Mouse (Mus musculus) adrenal gland, postnatal 36 days (tissue): ENCODE measurements around the gene Tubd1. TPM values are rescaled to one million over a fixed set of nuclear protein-coding genes. Genes with fewer than 3 reads are reported as not detected.
A peak's percentile ranks its signal among the peaks of the same experiment; 100 is the strongest.

Source experiments
- DNase-seq, 2 experiments: peaks; one replicate each; pipeline ENCODE4 v3.0.0; 2021; ENCODE audit warnings: mixed read lengths in 1 of 2
- microRNA-seq: library from miRNA; unstranded; fragments of <30 nt; microRNA quantifications from one replicate; pipeline ENCODE4 v1.2.0, GENCODE M21; 2021
- total RNA-seq, 2 experiments: library from RNA; stranded (reverse); gene quantifications; 2 replicates each; pipeline ENCODE4 v1.2.3; 2021

Tubd1 gene
- total RNA-seq, 2 experiments from 2014 or later, result 8.8 to 9.3 TPM

DNA sequence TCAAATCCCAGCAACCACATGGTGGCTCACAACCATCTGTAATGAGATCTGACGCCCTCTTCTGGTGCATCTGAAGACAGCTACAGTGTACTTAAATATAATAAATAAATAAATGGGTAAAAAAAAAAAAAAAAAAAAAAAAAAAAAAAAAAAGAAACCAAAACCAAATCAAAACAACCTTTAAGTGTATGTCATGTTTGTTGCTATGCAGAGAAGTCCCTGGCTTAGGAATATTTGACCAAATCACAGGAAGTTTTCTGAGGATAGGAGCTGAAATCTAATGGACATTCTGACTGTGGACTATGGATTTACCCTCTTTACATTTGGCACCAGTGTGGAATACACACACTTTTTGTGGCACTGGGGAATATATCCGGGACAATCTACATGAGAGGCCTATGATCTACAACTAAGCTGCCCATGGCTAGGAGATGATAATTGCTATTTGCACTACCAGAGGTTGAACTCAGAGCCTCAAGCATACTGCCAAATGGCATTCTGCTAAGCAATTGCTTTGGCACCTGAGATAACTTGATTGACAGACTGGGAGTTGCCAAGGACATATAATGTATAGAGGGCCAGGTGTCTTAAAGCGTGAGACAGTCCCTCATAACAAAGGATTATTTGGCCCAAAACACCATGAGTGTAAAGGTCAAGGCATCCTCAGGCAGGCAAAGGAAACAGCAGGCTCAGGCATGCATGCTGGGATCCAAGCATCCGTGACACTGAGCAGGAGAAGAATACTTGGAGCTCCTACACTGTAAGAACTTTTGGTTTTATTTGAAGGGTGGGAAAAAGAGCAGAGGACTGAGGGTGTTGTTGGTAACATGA lies 54.8 kb downstream of the Tubd1 start:
- no peak for DNase-seq

DNA sequence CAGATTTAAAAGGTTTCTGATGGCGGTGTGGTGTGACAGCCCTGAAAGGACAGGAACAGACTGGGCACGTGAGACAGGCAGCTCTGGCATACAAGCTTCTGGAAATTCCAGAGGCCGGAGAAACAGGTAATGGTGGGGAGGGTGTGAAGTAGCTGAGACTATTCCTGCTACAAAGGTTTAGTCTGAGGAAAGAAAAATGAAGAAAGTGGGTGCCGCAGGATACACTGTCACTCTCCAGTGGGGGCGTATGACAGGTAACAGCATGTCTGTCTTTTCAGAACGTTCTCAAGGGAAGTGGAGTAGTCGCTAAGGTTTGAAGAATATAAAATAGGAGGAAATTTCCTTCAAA lies 55.4 kb downstream of the Tubd1 start:
- DNase-seq, result no peak

DNA sequence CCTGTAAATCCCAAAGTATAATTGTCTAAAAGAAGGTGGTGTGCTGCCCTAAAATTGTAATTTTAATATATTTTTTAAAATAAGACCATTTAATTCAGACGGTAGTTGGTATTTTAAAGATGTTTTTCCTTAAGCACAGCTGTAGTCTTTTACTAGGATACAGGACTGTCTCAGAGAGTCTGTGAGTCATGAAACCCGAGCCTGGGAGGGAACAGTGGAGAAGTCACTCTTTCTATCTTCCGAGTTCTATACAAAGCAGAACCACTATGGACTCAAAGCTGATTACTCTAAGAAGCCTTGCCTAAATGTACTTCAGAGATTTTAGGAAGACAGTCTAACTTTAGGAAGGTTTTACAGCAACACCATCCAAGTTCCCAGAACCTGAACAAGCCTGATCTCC lies 57.3 kb downstream of the Tubd1 start:
- DNase-seq, result no peak

DNA sequence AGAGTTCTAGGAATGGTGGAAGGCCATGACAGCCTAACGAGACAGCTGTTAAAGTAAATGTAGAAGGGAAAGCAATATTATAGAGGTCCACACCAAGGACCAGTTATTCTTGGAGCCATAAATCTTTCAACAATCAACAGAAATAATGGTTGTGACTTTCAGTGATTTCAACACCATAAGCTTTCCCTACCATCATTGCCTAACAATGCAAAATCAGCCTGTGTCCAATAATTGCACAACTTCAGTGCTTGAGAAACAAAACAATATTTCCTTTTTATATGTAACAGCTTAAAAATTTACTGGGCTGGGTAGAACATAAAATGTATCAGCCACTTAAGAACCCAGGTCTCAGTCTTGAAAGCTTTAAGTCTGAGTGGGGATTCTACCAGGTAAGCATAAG lies 58.9 kb downstream of the Tubd1 start:
- no peak for DNase-seq

- no peak for DNase-seq
Observed at GRCm38 (mm10) chr11:86604289-86604688, 59.5 kb downstream of the Tubd1 start.

DNA sequence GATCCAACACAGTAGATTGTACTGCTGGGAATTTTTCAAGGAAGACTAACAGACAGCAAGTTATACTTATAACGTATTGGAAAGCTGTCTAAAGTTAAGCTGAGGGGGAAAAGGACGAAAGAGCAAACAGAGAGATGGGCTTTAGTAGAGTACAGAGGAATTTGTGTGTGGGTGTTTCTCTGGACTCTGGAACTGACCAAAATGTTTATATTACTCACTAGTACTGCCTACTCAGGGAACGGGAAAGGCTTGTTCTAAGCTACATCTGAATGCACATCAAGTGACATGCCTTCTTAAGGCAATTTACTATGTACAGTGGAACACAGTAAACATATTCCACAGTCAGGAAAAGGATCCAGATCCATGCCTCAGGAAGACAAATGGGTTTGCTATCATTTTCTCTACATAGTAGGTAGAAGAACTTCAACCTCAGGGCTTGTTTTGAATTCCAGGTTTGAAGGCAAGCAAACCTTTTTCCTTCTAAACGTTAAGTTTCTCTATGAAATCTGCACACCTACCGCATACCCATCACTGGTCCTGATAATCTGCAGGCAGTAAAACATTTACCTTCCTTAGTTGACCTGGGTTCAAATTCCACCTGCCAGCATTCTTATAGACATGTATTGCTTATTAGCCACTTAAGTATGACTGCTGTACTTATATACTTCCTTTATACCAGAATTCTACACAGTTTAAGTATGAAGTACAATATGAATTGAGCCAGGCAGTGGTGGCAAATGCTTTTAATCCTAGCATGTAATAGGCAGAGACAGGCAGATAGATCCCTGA lies 60.1 kb downstream of the Tubd1 start:
- no peak for DNase-seq

DNA sequence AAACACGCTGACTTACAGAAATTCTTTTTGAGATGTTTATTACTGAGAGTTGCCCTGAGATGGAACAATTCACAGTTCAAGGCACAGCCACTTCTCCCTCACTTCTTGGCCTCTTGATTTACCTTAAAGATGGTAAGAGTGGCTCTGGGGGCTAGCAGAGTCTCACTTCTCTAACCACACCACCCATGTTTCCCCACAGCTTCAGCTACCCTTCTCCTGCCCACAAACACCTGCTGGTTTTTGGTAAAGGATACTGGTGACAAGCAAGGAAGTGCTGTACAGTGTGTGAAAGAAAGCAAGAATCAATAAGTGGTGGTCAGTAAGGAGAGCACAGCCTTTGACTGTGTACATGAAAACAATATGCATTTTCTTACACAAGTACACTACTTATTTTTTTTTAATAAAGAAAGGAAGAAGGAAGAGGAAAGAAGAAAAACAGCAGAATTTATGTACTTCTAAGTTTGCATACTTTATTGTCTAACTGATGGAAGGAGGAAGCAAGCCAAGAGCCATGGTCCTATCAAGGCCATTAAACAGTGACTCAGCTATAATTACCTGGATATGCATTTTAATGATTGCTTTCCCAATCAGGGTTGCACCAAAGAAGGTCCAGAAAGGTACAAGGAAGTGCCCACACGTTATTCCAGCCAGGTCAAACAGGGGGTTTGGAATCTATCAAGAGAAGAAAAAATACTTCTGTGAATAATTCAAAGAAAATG lies 62.0 kb downstream of the Tubd1 start:
- no peak for DNase-seq

DNA sequence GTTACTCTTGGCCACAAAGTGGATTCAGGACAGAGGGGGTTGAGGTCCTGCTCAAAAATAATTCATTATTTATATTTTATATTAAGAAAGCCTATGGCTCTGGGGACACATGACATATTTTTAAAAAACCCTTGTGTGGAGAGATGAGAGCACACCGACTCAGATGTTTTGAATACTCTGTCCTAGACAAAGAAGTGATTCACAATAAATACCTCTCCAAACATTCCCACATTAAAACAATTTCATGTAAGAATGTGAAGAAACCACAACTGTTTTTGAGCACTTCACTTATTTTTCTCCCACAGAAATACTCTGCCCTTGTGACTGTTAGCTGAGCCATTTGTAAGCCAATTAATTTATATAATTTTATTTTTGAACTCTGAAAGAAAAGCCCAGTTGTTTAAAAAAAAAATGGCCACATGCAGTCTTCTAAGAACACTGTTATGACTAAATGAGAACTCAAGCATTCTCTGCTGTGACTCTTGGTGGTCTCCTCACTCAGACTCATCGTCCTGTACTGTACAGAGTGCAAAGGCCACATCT lies 63.1 kb downstream of the Tubd1 start:
- no peak for DNase-seq

DNA sequence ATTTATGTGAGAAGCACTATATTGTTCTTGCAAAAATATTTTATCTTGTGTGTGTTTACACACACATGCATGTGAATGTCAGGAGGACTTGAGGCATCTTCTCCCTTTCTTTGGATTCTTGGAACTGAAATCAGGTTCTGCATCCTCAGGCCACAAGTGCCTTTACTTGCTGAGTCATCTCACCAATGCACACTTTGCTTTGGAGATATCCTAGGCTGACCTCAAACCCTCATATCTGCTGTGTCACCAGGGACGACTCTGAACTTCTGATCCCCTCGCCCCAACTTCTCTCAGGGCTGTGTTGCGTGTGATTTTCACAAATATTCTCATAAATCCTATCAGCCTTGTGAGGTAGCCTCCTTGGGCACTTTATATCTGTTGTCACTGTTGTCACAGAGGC lies 65.4 kb downstream of the Tubd1 start:
- no peak for DNase-seq

- DNase-seq, result no peak
Observed at GRCm38 (mm10) chr11:86611991-86612390, 67.2 kb downstream of the Tubd1 start.

DNA sequence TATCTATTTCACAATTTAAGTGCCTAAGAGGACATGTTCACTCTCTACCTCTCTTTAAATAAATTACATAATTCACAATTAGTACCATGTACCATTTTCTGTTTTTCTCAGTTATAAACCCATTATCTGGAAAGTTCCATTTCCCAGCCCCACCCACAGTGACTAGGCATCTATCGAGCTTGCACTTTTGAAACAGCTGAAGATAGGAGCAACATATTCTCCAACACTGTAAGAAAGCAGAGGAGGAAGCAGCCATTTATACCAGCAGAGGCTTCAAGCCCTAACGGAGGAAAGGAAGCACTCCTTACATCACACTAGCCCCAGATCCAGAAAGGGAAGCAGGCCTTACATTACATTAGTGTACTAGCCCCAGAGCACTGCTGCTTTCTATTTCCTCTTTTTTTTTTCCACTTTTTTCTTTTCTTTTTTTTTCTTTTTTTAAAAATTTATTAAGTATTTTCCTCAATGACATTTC lies 69.3 kb downstream of the Tubd1 start:
- DNase-seq, result peak in 1 of 2 experiments; percentile 17

DNA sequence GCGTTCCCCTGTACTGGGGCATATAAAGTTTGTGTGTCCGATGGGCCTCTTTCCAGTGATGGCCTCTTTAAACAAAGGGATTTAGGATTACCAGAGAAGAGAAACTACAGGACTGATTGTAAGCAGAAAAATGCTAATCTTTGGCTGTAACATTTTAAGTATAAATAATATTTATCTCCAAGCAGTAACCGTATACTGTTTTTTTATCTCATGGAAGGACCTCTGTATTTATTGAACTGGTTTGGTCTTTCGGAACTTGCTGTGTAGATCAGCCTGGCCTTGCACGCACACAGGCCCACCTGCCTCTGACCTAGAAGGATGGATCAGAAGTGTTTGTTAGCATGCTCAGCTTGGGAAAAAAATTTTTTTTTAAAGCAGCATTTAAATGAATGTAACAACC lies 69.8 kb downstream of the Tubd1 start:
- DNase-seq, result no peak

Small RNAs within 50 kb of the gene (microRNA-seq; reads per million reads assigned to microRNA genes)
- 25,441 reads per million, percentile 97 among the genes with 10 or more reads in this experiment for gene Mir21a

Other genes starting within 250 kb of the Tubd1 start
- gene Med13, start 187.4 kb upstream of the Tubd1 start, total RNA-seq, result 10 to 100 TPM; 47.4 to 55.2 TPM
- 10 to 100 TPM; 36.7 to 41.9 TPM for gene Rnft1, start 60.3 kb upstream of the Tubd1 start, total RNA-seq
- 10 to 100 TPM; 36.8 to 44.8 TPM for gene Rps6kb1, start 186 bp upstream of the Tubd1 start, total RNA-seq
- gene Vmp1, start 138.8 kb downstream of the Tubd1 start, total RNA-seq, result 100 to 1,000 TPM in 1 of 2 experiments, 10 to 100 TPM in 1; 96.3 to 185 TPM
- 10 to 100 TPM; 14.1 to 17.4 TPM for gene Ptrh2, start 139.0 kb downstream of the Tubd1 start, total RNA-seq
- gene Cltc, start 212.6 kb downstream of the Tubd1 start, total RNA-seq, result 100 to 1,000 TPM; 291 to 302 TPM